Mouse (Mus musculus): Measurements from ENCODE around the gene Trim21. TPM values are rescaled to one million over a fixed set of nuclear protein-coding genes. Genes with fewer than 3 reads are reported as not detected.

Gene Trim21
- polyA plus RNA-seq, 1 experiment from 2014 or later, result 0.81 TPM

DNA sequence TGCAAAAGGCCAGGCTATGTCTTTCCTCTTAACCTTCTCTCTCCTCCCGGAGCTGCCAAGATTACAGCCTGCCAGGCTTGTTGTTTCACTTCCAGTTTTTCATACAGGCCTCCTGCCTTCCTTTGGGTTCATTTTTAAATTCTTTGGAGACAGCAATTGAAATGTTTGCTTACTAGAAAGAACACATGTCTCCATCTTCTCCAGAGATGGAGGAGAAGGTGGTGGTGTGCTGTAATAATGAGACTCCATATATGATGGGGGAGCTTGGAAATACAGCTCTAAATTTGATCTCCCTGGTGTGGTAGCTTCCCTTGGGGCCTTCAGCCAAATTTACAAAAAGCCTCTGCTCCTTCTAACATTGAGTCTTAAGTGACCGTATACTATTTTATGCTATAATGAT, 24.7 kb downstream of the Trim21 start, which contains the start of gene Olfr548-ps1:
Gene Olfr548-ps1, plus strand, starts transcription at position 301 of the 400 bp plus-strand sequence.
- WGBS, result 82% methylated on average over 2 of the region's 2 CpGs
- no peaks in the 10 kb centered on the region for H3K36me3 ChIP-seq
- no peak within 1 kb of the TSS for H3K27ac ChIP-seq (replicated peaks)
- H3K4me2 ChIP-seq (replicated peaks), result no peak within 1 kb of the TSS
- H3K9me3 ChIP-seq (replicated peaks), result no peaks in the 10 kb centered on the region
- no peaks in the 10 kb centered on the region for H3K4me1 ChIP-seq
- no peaks in the 10 kb centered on the region for H3K27me3 ChIP-seq
- H3K9ac ChIP-seq, result no peak within 1 kb of the TSS
- ATAC-seq (ENCODE audit: insufficient number of reproducible peaks, low FRiP score, low TSS enrichment, low read depth), result no peak
- H3K4me3 ChIP-seq (replicated peaks), result no peak within 1 kb of the TSS

DNA sequence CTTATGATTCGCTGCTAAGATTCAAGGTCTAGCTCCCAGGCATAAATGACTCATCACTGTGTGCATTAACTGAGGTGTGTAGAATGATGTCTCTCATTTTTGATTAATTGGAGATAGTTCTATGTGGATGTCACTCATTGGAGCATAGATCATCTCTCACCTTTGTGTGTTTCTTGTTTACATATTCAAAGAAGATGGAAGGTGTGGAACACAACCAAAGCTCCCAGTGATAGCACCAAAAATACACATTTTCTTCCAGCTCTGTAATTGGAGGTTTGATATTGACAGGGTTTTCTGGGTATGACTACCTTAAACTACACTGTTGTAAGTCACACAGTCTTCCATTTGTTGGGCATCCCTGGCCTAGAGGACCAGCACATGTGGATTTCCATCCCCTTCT, 30.8 kb downstream of the Trim21 start, which contains the start of gene Olfr547:
Gene Olfr547, plus strand, starts transcription at position 301 of the 400 bp plus-strand sequence.
- Histone ChIP-seq H3K9ac (no peak within 1 kb of the TSS), H3K9me3 (replicated peaks) (no peaks in the 10 kb centered on the region), H3K4me3 (replicated peaks) (no peak within 1 kb of the TSS), H3K36me3 (no peaks in the 10 kb centered on the region), H3K27me3 (no peaks in the 10 kb centered on the region), H3K4me2 (replicated peaks) (no peak within 1 kb of the TSS), H3K4me1 (no peaks in the 10 kb centered on the region), H3K27ac (replicated peaks) (no peak within 1 kb of the TSS)
- 78% methylated on average over 1 of the region's 1 CpGs for WGBS
- ATAC-seq (ENCODE audit: insufficient number of reproducible peaks, low FRiP score, low TSS enrichment, low read depth), result no peak

DNA sequence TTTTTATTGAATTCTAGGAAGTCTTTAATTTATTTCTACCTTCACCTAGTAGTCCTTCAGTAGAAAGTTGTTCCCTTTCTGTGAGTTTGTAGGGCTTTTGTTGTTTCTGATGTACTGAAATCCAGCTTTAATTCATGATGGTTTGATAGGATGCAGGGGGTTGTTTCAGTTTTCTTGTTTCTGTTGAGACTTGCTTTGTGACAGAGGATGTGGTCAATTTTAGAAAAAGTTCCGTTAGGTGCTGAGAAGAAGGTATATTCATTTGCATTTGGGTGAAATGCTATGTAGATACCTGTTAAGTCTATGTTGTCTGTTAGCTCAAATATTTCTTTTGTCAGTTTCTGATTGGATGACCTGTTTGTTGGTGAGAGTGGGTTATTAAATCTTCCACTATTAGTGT, 36.2 kb downstream of the Trim21 start:
- no peak overlapping the region for H3K4me3 ChIP-seq (replicated peaks)
- H3K4me2 ChIP-seq (replicated peaks), result no peak overlapping the region
- ATAC-seq (ENCODE audit: insufficient number of reproducible peaks, low FRiP score, low TSS enrichment, low read depth), result no peak
- no peaks in the 10 kb centered on the region for H3K9me3 ChIP-seq (replicated peaks)
- WGBS, result 57% methylated on average over 1 of the region's 1 CpGs
- H3K27ac ChIP-seq (replicated peaks), result no peak overlapping the region
- no peak overlapping the region for H3K9ac ChIP-seq
- H3K4me1 ChIP-seq, result no peaks in the 10 kb centered on the region
- H3K27me3 ChIP-seq, result no peaks in the 10 kb centered on the region
- H3K36me3 ChIP-seq, result no peaks in the 10 kb centered on the region

DNA sequence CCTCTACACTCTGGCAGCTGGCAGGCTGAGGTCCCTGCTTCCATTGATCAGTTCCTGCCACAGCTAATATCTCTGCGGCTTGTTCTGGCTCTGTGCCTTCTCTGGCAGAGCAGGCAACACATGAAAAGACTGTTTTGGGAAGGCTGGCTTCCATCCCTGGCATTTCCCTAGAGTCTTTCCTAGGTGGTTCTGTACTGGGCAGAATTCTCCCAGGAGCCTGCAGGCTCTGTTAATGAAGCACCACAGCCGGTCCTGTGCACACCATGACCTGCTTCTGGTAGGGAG, 48.3 kb downstream of the Trim21 start:
- no peak overlapping the region for H3K27ac ChIP-seq (replicated peaks)
- no peaks in the 10 kb centered on the region for H3K36me3 ChIP-seq
- H3K9me3 ChIP-seq (replicated peaks), result no peaks in the 10 kb centered on the region
- H3K9ac ChIP-seq, result no peak overlapping the region
- peaks cover 13% of the 10 kb centered on the region; the same call in 1 of the 2 replicates for H3K4me1 ChIP-seq
- no peak overlapping the region for H3K4me2 ChIP-seq (replicated peaks)
- no peak for ATAC-seq (ENCODE audit: insufficient number of reproducible peaks, low FRiP score, low TSS enrichment, low read depth)
- no peak overlapping the region for H3K4me3 ChIP-seq (replicated peaks)
- H3K27me3 ChIP-seq, result peaks cover 12% of the 10 kb centered on the region
- 63% methylated on average over 2 of the region's 2 CpGs for WGBS

DNA sequence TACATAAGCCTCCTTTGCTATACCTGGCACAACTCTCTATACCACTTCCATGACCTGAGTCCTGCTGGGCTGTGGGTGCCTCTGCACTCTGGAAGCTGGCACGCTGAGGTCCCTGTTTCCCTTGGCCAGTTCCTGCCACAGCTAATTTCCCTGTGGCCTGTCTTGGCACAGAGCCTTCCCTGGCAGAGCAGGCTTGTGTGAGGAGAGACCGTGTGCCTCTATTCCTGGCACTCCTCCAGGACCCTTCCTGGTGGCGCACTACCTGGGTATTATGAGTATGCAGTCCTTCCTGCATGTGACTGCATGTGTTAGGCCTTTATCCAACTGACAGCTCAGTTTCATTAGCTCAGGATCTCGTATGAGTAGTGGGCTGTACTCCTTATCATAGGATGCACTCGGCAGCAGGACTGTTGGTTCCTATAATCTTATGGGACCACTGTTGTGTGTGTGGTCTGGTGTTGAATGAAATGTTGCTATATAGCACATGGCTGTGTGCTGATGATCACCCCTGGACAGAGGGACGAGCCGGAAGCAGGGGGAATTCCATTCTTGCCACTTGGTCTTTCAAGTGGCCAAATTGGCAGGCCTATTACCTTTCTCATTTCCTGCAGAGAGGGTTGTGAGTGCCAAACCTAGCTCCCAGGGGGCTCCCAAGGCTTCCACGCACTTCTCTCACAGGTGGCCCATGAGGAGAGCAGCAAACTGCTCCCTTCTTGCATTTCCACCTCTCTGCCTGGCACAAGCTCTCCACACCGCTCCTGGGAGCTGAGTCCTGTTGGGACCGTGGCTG, 48.8 kb downstream of the Trim21 start:
- Histone ChIP-seq H3K4me3 (replicated peaks) (no peak overlapping the region), H3K27ac (replicated peaks) (no peak overlapping the region), H3K36me3 (no peaks in the 10 kb centered on the region), H3K9ac (no peak overlapping the region), H3K27me3 (peaks cover 12% of the 10 kb centered on the region), H3K9me3 (replicated peaks) (no peaks in the 10 kb centered on the region), H3K4me2 (replicated peaks) (no peak overlapping the region), H3K4me1 (peaks cover 13% of the 10 kb centered on the region; the same call in 1 of the 2 replicates)
- peak; percentile 31; the same call in 1 of the 2 replicates for ATAC-seq (ENCODE audit: insufficient number of reproducible peaks, low FRiP score, low TSS enrichment, low read depth)
- 53% methylated on average over 10 of the region's 10 CpGs for WGBS

GRCm38 (mm10) chr7:102514144-102514543, 51.1 kb downstream of the Trim21 start:
- no peak for ATAC-seq (ENCODE audit: insufficient number of reproducible peaks, low FRiP score, low TSS enrichment, low read depth)
- Histone ChIP-seq H3K36me3 (no peaks in the 10 kb centered on the region), H3K9ac (no peak overlapping the region), H3K27ac (replicated peaks) (no peak overlapping the region), H3K9me3 (replicated peaks) (no peaks in the 10 kb centered on the region), H3K4me1 (peaks cover 13% of the 10 kb centered on the region; the same call in 1 of the 2 replicates), H3K27me3 (peaks cover 12% of the 10 kb centered on the region), H3K4me2 (replicated peaks) (no peak overlapping the region), H3K4me3 (replicated peaks) (no peak overlapping the region)
- WGBS, result 75% methylated on average over 4 of the region's 4 CpGs

- Histone ChIP-seq H3K9ac (peak overlapping the region; percentile 53), H3K9me3 (replicated peaks) (no peaks in the 10 kb centered on the region), H3K27me3 (peaks cover 12% of the 10 kb centered on the region), H3K27ac (replicated peaks) (no peak overlapping the region), H3K4me3 (replicated peaks) (peak overlapping the region; percentile 50), H3K36me3 (no peaks in the 10 kb centered on the region), H3K4me2 (replicated peaks) (peak overlapping the region; percentile 96), H3K4me1 (peaks cover 13% of the 10 kb centered on the region; the same call in 1 of the 2 replicates)
- ATAC-seq (ENCODE audit: insufficient number of reproducible peaks, low FRiP score, low TSS enrichment, low read depth), result peak; percentile 86
- 1% methylated on average over 54 of the region's 54 CpGs for WGBS
These were observed 52.4 kb downstream of the Trim21 start for GRCm38 (mm10) chr7:102512814-102513435.

DNA sequence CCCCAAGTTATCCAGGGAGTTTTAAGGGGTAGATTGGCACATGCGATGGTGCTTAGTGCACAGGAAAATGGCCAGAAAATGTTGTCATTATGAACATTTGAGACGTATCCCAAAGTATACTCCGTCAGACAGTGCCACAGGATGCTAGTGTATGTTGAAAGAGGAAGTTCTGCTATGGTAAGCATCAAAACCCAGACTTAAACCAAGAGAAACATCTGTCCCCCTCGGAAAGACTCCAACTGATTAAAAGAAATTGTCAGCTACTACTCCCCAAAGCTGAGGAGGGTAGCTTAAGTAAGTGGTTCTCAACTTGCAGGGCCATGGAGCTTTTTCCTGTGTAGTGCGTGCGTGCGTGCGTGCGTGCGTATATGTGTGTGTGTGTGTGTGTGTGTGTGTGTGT, 53.4 kb downstream of the Trim21 start:
- H3K27ac ChIP-seq (replicated peaks), result no peak overlapping the region
- no peak overlapping the region for H3K4me2 ChIP-seq (replicated peaks)
- peaks cover 12% of the 10 kb centered on the region for H3K27me3 ChIP-seq
- H3K4me1 ChIP-seq, result 0 out of 2 replicates have a peak, but pooled peaks cover 13% of the 10 kb centered on the region
- no peak for ATAC-seq (ENCODE audit: insufficient number of reproducible peaks, low FRiP score, low TSS enrichment, low read depth)
- H3K36me3 ChIP-seq, result no peaks in the 10 kb centered on the region
- H3K4me3 ChIP-seq (replicated peaks), result no peak overlapping the region
- H3K9ac ChIP-seq, result no peak overlapping the region
- 85% methylated on average over 10 of the region's 10 CpGs for WGBS
- no peaks in the 10 kb centered on the region for H3K9me3 ChIP-seq (replicated peaks)

- no peaks in the 10 kb centered on the region for H3K36me3 ChIP-seq
- H3K9me3 ChIP-seq (replicated peaks), result no peaks in the 10 kb centered on the region
- H3K4me2 ChIP-seq (replicated peaks), result no peak overlapping the region
- no peak overlapping the region for H3K27ac ChIP-seq (replicated peaks)
- no peak overlapping the region for H3K4me3 ChIP-seq (replicated peaks)
- no peak for ATAC-seq (ENCODE audit: insufficient number of reproducible peaks, low FRiP score, low TSS enrichment, low read depth)
- 75% methylated on average over 7 of the region's 7 CpGs for WGBS
- 0 out of 2 replicates have a peak, but pooled peaks cover 4% of the 10 kb centered on the region for H3K4me1 ChIP-seq
- H3K27me3 ChIP-seq, result peaks cover 12% of the 10 kb centered on the region
- H3K9ac ChIP-seq, result no peak overlapping the region
These were observed 55.6 kb downstream of the Trim21 start for GRCm38 (mm10) chr7:102509726-102510125.

DNA sequence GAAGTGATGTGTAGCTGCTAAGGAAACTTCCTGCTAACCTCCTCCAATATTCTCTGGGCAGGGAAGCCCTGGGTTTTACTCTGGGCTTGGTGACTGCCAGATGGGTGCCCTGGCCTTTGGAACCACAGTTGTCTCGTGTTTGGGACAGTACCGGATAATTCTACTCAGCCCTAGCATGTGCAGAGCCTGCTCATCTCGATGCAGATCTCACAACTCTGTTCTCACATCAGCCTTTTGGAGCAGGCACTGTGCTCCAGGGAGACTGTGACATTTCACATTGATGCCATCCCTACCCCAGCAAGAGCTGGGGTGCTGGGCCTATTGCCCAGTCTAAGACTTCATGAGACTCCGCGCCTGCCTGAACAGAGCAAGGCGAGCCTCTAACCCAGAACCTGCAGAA, 56.6 kb downstream of the Trim21 start:
- Histone ChIP-seq H3K36me3 (no peaks in the 10 kb centered on the region), H3K9ac (no peak overlapping the region), H3K4me1 (0 out of 2 replicates have a peak, but pooled peaks cover 4% of the 10 kb centered on the region), H3K4me3 (replicated peaks) (no peak overlapping the region), H3K27ac (replicated peaks) (no peak overlapping the region), H3K9me3 (replicated peaks) (no peaks in the 10 kb centered on the region), H3K27me3 (peaks cover 4% of the 10 kb centered on the region), H3K4me2 (replicated peaks) (no peak overlapping the region)
- no peak for ATAC-seq (ENCODE audit: insufficient number of reproducible peaks, low FRiP score, low TSS enrichment, low read depth)
- WGBS, result 86% methylated on average over 6 of the region's 6 CpGs

GRCm38 (mm10) chr7:102508066-102508465, 57.2 kb downstream of the Trim21 start:
- Histone ChIP-seq H3K36me3 (no peaks in the 10 kb centered on the region), H3K4me2 (replicated peaks) (no peak overlapping the region), H3K9ac (no peak overlapping the region), H3K4me1 (0 out of 2 replicates have a peak, but pooled peaks cover 4% of the 10 kb centered on the region), H3K27me3 (peaks cover 4% of the 10 kb centered on the region; the same call in 1 of the 2 replicates), H3K4me3 (replicated peaks) (no peak overlapping the region), H3K27ac (replicated peaks) (no peak overlapping the region), H3K9me3 (replicated peaks) (no peaks in the 10 kb centered on the region)
- 85% methylated on average over 9 of the region's 9 CpGs for WGBS
- ATAC-seq (ENCODE audit: insufficient number of reproducible peaks, low FRiP score, low TSS enrichment, low read depth), result no peak

Measured in embryonic facial prominence, embryonic 15.5 days (tissue).